Mouse (Mus musculus) lung, postnatal 36 days (tissue): ENCODE data around the gene Nadsyn1.
A peak's percentile ranks its signal among the peaks of the same experiment; 100 is the strongest.

ENCODE experiments used
- DNase-seq: peaks from one replicate; pipeline ENCODE4 v3.0.0; 2022; ENCODE audit warnings: mixed read lengths

The Nadsyn1 gene

DNA sequence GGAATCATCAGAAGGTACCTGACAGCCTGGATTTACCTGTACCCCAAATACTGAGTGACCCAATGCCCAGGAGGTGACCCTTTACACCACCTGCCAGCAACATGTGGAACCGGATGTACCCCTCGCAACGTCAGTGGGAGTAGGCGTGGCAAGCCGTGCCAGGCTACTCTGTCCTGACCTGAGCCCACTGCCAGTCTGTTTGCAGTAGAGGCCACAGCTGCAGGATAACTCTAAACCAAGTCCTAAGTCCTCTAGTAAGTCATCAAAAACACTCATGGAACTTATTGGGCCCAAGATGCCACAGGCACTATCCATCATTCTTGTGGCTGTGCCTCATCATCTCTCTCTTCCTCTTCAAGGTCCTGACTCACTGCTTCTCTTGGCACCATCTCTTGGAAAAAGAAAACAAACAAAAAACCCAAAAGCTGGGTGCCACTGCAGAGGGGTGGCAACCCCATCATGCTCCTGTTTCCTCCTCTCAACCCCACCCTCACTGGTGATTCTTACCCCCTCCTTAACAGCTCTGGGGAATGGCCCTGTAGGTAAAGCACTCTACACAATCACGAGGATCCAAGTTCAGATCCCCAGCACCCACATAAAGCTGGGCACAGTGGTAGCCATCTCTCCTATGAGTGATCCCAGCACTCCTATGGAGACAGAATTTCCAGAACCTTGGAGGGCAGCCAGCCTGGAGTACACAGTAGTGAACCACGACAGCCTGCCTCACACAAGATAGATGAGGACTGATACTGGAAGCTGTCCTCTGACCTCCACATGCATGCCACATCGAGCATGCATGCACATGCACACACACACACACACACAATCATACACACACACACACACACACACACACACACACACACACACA lies 21.2 kb downstream of the Nadsyn1 start:
- no peak for DNase-seq

DNA sequence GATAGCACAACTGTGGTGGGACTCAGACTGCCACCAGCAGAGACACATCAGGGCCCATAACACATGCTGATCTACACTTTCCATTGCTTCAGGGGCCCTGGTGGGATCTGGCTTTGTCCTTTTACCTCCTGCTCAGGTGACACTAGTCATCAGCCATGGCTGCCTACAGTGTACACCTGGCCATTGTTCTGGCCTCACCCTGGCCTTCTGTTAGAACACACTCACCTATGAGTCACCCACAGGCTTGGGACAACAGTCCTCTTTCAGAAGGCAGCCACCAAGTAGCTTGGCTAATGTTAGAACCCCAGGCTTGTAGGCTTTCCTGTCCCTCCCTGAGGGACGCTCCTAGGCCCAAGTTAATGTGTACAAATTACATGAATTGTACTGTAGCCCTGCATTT lies 21.9 kb downstream of the Nadsyn1 start:
- DNase-seq, result no peak

DNA sequence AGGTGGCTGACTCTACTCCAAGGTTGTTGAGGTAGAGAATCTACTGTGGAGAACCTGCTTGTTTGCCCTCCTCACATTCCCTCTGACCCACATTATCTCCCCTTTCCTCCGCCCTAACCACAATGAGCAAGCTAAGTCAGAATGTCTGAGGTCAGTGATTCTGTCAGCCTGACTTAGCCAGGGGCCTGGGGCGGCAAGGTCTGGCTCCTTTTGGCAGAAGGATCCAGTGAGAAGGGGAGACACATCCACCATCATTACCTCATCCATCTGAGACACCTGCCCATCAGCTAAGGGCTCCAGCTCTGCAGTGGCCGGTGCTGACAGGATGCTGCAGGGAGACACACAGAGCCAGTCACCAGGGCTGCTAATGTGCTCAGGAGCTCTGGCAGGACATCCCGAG lies 23.9 kb downstream of the Nadsyn1 start:
- no peak for DNase-seq

DNA sequence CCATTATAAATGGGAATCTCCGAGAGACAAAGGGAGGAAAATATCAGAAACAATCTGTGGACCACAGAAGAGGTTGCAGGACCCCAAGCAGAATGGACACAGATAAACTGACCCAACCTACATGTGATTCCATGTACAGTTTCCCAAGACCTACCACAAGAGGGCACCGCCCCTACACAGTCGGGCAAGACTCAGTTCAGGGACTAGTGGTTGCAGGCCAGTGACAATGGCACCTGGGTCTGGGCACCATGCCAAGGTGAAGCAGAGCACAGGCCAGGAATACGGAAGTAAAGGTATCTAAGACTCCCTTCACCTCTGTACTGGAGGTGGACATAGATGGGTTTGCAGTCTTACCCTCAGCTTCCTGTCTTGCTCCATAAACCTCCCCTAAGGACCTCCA lies 29.5 kb downstream of the Nadsyn1 start:
- DNase-seq, result peak; percentile 80

DNA sequence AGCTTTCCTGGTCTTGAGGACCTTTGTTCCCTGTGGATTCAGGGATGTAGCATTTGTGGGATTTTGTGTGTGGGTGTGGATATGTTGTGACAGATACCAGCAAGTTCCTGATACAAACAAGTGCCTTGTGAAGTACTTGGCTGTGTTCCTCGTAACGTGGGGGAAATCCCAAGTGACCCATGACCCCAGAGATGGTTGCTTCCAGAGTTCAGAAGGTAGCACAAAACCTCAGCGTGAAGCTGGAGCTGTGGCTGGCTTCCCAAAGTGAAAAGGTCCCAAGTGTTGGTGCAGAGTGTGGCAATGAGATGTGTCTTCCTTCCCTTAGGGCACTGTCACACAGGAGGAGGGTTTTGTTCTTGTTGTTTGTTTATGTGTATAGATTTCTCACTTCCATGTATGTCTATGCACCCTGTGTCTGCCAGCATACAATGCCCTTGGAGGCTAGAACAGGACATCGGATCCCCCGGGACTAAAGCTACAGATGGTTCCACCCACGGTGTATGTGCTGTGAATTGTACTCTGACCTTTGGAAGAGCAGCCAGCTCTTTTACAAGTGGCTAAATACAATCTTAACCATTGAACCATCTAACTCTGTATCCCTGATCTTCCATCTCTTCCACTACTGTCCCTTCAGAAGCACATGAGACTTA lies 30.2 kb downstream of the Nadsyn1 start:
- no peak for DNase-seq

DNA sequence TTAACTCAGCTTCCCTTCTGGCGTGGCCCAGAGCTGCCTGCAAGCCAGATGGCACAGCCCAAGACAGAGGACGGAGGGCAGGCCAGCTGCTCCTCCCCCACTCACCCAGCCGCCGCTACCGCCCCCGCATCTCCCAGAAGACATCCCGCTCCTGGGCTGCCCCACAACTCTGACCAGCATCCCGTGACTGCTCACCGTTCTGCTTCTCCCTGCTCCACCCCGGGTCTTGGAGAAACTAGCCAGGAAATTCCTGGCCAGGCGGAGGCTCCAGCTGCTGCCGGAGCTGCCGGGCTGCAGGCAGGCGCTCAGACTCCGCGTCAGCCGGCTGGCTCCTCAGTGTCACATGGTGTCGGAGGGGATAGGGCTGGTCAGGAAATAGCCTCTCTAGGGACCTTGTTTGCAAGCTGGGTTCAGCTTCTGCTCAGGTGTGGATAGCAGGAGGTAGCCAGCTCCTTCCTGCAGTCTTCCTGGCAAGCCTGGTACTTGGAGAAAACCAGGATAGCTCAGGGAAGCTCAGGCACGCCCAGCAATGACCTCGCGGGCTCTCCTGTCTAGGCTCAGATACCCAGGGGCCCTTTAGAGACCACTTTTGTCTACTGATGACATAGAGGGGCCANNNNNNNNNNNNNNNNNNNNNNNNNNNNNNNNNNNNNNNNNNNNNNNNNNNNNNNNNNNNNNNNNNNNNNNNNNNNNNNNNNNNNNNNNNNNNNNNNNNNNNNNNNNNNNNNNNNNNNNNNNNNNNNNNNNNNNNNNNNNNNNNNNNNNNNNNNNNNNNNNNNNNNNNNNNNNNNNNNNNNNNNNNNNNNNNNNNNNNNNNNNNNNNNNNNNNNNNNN lies 38.4 kb downstream of the Nadsyn1 start, which contains the start of gene Mrgpre:
Gene Mrgpre, minus strand, starts transcription at position 505 of the 834 bp plus-strand sequence.
- DNase-seq, result peak; percentile 76

DNA sequence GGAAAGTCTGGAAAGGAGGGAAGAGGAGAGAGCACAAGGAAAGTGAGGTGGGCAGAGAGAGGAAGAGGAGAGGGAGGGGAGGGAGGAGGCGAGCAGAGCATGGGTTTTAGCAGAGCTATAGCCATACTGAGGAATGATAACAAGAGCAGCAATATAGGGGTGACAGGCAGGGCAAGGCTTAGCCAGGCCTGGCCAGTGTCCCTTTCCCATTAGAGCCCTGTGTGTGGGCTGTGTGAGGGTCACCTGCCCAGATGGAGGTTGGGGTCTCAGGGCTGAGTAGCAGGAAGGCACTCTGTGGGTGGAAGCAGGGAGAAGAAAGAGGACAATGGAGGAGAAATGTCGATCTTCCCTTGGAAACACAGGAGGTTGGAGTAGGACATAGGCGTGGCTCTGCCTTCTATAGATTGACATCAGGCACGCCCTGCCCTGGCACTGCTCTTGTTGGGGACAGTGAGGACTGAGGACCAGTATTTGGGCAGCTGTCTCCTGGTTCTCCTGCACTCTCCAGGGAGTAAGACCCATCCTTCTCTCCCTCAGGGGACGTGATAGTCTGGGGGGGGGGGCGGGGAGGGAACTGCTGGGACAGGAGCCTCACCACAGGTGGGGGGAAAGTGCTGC lies 39.2 kb downstream of the Nadsyn1 start:
- DNase-seq, result no peak

DNA sequence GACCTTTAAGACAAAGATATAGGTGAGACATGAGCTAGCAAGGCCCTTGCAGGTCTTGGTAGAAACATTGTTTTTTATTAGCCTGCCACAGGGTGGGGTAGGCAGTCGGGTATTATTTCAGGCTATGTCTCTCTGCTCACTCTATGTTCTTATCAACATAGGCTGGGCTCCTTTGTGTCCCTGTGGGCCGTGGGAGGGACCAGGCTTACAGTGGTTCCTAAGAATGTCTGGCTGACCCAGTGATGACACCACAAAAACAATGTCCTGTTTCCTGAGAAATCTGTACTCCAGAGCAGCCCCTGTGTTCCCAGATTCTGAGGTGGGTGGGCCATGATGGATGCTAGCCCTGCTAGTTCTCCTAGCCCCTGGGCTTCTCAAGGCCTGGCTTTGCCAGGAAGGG lies 45.3 kb downstream of the Nadsyn1 start:
- peak; percentile 22 for DNase-seq

DNA sequence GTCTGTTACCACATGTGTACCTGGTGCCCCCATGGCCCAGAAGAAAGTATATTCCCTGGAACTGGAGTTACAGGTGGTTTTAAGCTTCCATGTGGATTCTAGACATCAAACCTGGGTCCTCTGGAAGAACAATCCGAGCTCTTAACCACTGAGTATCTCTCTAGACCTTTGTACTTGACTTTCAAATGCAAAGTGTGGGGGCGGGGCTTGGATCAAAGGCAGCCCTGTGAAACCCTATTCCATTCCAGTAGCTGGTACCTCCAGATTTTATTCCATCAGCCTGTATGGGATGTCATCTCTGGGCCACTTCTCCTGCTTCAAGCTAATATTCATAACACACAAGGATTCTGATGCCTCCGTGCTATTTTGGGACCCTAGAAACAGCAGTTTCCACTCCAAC lies 46.5 kb downstream of the Nadsyn1 start:
- no peak for DNase-seq

DNA sequence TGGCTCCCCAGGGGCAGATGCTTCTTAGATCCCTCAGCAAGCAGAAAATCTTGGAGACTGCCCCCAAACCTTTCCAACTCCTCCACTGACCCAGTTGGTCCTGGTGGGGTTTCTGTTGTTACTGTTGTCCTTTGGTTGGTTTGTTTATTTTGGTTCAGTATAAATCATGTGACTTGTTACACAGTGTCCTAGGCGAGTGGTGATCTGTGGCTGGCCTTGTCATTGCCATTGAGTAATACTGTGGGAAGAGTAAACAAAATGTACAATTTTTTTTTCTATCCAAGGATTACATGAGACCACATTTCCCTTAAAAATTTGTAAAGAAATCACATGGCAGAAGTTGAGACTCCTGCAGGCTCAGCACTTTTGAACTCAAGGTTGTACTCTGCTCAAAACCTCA lies 53.2 kb downstream of the Nadsyn1 start:
- DNase-seq, result peak; percentile 48

DNA sequence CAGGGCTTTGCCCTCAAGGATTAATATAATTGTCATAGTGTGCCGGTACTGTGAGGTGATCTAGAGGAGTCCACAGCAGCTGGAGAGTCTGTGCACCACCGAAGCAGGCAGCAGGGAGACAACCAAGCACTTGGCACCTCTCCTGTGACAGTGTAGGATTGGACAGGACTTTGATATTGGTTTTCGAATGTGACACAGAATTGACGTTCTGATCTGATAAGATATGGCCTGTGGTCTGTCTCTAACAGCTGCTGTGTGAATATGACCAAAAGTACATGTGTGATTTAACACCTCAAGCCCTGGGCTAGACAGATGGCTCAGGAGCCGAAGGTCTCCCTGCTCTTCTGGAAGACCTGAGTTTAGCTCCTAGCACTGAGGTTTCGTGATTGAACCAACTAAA lies 54.4 kb downstream of the Nadsyn1 start:
- DNase-seq, result no peak

DNA sequence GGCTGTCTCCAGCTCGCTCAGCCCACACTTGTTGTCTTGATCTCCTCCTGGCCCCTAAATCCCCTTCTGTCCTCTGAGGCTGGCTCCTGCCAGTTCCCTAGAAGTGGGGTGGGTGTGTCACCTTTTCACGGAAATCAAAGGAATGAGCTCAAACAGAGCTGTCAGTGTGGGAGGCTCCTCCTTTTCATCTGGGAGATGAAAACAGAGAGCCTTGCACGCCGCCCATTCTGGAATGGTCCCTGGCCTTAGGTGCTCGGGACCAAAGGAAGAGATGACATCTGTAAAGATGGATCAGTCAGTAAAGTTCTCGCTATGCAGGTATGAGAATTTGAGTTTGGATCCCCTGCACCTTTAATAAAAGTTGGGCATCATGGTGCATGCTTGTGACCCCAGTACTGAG lies 55.8 kb downstream of the Nadsyn1 start, which contains the start of gene Mrgprg:
Gene Mrgprg, minus strand, starts transcription at position 101 of the 400 bp plus-strand sequence.
- no peak for DNase-seq

DNA sequence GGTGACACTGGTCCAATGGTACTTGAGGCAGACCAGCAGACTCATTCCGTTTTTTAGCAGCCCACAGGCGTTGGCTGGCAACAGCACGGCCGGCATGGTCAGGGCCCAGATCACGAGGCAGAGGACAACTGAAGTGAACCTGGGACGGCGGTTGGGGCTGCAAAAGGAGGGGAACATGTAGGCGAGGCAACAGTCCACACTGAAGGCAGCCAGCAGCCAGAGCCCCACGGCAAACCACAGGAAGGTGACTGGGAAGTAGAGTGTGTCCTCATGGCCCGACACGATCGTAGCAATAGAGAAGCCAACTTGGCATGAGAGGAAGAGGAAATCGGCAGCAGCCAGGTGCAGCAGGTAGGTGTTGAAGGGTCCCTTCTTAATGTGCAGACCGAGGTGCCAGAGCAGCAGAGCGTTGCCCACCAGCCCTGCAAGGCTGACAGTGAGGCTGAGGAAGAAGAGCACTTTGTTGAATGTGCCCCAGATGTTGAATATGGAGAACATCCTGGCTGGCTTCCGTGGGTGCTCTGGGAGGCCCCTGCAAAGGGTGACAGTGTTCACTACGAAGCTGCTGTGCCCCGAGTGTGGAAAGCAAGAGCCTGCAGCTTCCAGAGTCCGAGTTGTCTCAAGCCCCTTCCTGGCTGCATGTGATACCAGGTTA lies 57.6 kb downstream of the Nadsyn1 start:
- no peak for DNase-seq

DNA sequence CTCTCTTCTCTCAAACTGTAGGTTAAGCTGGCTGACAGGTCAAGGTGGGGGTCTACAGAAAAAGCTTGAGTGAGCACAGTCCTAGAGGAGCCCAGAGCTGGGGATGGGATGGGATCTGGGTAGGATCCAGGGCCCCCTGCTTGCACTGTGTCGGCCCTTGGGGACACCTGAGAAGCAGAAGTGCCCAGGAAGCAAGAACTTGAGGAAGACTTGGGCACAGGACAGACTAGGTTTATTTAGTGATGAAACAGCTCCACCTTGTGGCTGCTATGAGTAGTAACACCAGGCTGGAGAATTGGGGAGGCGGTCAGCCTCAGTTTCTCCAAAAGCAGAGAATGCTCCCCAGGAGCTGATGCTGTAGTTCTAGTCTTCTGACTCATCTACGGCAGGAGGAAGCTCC lies 58.9 kb downstream of the Nadsyn1 start:
- no peak for DNase-seq

DNA sequence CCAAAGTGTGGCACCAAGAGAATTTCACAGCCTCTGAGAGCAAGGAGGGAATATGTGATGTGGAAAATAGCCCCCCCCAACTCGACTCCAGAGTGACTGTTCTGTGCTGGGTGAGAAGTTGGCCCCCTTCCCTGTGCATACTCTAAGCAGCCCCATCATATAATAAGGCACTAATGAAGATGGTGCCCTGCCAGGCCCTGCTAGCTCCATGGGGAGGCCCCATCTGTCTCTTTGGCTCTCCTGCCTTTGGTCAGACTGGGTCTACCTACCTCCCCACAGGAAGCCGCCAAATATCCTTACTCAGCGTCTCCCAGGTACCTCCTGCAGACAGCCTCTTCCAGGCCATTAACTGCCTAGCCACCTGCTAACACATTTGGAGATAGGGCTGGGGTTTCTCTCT lies 63.7 kb downstream of the Nadsyn1 start:
- DNase-seq, result no peak

DNA sequence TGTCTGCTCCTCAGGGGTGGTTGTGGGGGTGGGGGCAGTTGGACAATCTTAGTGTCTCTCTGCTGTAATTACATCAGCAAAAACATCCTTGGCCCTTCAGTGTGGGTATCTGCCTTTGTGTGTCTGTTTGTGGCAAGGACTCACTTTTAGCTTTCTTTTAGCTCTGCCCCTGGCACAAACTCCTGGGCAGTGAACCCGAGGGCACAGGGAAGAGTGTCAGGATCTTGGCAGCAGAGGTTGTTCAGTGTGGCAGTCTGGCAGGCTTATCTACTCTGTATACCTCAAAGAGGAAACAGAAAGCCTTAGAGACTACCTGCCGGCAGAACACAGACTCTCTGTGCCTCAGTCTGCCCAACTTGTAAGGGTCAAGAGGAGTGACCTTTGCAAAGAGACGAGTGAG lies 65.0 kb downstream of the Nadsyn1 start:
- DNase-seq, result no peak

DNA sequence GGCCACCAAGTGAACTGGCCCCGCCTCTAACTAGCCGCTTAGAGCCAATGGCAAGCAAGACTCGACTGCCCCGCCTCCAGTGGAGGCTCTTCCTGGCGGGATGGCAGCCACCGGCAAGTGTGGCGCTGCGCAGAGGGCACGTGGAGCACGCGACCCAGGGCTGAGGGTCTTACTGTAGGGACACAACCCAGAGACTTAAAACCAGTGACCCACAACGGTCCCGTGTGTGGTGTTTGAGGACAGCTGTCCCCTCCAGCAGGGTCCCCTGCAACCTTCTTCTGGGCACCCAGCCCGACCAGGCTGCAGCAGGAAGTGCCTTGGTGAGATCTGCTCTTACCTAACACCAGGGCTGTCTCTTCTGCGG lies 65.6 kb downstream of the Nadsyn1 start:
- DNase-seq, result peak; percentile 93

DNA sequence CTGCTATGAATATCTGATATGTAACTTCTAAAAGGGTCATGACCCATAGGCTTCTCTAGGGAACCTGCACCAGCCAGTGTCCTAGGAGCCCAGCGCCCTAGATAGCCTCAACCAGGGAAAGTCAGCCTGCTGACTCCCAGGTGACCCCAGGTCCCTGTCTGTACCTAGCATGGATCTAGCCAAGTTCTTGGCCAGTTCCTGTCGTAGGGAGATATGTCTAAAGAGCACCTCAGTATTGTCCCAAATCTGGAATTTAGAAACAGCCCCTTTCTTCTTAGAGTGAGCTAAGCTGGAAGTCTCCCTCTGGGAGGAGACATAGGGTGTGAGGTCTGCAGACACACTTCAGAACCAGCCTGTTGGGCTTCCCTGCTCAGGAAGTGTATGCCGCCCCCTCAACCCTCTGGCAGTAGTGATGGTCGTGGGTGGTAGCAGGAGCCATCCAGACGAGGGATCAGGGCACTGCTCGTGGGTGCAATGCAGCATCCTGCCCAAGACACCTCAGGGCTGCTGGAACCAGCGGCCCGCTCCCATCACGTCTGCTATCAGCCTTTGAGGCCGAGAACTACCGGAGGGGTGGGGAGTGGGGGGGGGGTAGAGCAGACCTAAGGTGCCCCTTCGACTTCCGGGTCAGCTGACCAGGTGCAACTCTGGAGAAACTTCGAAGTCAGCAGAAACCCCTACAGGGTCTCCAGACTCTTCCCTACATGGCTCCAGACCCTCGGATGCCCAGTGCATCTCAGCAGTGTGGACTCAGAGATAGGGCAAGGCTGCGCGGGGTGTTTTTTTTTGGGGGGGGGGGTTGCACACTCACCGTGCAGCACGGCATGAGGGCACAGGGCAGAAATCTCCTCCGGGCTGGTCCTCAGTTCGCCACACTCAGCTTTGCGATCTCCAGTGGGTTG lies 66.3 kb downstream of the Nadsyn1 start, which contains the start of gene Osbpl5:
Gene Osbpl5, minus strand, starts transcription at position 861 of the 902 bp plus-strand sequence.
- no peak for DNase-seq

DNA sequence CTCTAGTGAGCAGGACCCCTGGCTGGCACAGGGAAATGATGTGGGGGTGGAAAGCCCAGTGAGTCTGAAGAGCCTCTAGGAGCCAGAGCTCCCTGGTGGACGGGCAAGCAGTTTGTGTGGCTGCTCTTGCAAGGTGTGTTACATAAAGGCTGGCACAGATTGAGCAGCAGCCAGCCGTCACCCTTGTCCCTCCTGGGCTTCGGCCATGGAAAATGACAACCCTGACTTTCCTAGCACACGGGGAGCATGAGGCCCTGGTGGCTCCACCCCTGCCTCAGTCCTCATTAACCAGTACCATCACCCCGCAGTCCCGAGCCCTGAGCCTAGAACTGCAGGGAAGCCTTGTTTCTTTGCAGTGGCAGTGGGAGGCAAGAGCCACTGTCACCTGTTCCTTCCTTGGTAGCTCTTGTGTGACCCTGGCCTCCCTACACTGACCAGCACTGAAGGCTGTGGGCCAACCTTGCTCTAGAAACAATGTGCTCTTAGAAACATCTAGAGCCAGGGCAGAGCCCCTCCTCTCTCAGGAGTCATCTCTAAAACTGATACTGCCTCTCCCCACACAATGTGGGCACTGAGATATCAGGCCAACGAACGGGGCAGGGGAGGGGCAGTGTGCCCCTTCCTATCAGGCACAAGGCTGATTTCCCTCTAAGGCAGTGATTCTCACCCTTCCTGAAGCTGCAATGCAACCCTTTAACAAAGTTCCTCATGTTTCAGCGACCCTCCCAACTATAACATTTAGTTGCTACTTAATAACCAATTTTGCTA lies 67.1 kb downstream of the Nadsyn1 start:
- DNase-seq, result no peak

DNA sequence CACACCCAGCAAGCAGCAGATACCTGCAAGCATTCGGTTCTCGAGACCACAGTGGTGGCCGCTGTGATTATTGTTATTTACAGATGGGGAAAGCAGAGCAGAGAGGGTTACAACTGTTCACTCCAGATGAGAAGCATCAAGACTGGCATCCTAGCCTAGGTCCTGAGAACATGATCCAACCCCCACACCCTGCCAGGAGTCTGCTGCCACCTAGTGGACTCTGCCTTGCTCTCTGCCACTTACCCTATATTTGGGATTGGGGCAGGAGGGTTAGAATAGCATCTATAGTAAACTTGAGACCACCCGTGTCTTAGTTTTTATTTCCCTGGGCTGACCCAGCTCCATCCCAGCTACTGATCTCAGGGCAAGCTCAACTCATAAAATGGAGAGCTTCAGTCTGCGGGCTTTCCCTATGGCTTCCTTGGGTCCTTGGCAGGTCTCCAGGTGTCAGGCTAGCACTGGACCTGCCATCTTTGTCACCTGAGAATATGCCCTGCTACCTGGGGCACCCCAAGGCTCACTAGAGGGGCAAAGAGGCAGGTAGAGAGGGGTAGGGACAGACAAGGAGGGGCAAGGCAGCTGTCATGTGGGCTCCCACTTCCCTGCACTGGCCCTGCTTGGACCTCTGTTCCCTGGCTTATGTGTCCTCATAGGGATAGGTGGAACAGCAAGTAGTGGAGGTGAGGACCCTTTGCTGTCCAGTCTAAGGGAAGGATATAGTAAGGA lies 68.5 kb downstream of the Nadsyn1 start:
- DNase-seq, result peak; percentile 81
